8 mouse cellular contexts compared by ENCODE assay signal in genomic region chr6:30617020-30617958, GRCm38 (mm10). TPM values are rescaled to one million over a fixed set of nuclear protein-coding genes. Genes with fewer than 3 reads are reported as not detected.
DNase-seq lines count a peak whose midpoint lies in the region; ATAC-seq and TF ChIP-seq lines count a peak whose summit lies in the region.
"Had no signal": no experiment of that assay in that cellular context is flagged by ENCODE, and none has a peak within 500 bp of the region (broad histone marks: within the 10 kb centered on the region; RNA-seq: fewer than 3 reads in every experiment).

No protein-coding gene starts in this region.

- no peak overlapping the region for H3K4me3 ChIP-seq in intestine, embryonic 15.5 days (replicated peaks)
- H3K4me3 ChIP-seq in midbrain, embryonic 15.5 days: peak overlapping the region; percentile 26
- no peak overlapping the region; the same call in 1 of the 2 replicates for H3K4me3 ChIP-seq in left cerebral cortex, adult 2 months

- no peak overlapping the region for H3K27ac ChIP-seq in intestine, embryonic 15.5 days
- peak overlapping the region; percentile 89 for H3K27ac ChIP-seq in midbrain, embryonic 15.5 days
- H3K27ac ChIP-seq in left cerebral cortex, adult 2 months: no peak overlapping the region

- H3K4me2 ChIP-seq in intestine, embryonic 15.5 days (replicated peaks): peak overlapping the region; percentile 46
- H3K4me2 ChIP-seq in midbrain, embryonic 15.5 days: peak overlapping the region; percentile 56

- H3K4me1 ChIP-seq in intestine, embryonic 15.5 days (replicated peaks): peaks cover 22% of the 10 kb centered on the region
- peaks cover 41% of the 10 kb centered on the region for H3K4me1 ChIP-seq in midbrain, embryonic 15.5 days

- ATAC-seq in intestine, embryonic 15.5 days: peak; percentile 48
- peak; percentile 74 for ATAC-seq in midbrain, embryonic 15.5 days (replicated peaks)

- no peaks in the 10 kb centered on the region for H3K27me3 ChIP-seq in intestine, embryonic 15.5 days (replicated peaks)
- no peaks in the 10 kb centered on the region for H3K27me3 ChIP-seq in midbrain, embryonic 15.5 days (replicated peaks)

- H3K9me3 ChIP-seq in intestine, embryonic 15.5 days: no peaks in the 10 kb centered on the region
- no peaks in the 10 kb centered on the region for H3K9me3 ChIP-seq in midbrain, embryonic 15.5 days

- no peak for TF ChIP-seq CTCF in left cerebral cortex, adult 2 months (IDR thresholded peaks at IDR 0.05)

- 0 out of 2 replicates have a peak overlapping the region, but pooled peaks have one; percentile 8 for H3K9ac ChIP-seq in intestine, embryonic 15.5 days
- 0 out of 2 replicates have a peak overlapping the region, but pooled peaks have one; percentile 7 for H3K9ac ChIP-seq in midbrain, embryonic 15.5 days

- intact Hi-C loops in left cerebral cortex, adult 2 months (cut with DNase I): no loop called here

- DNase-seq in thymus, postnatal 4 days: peak; percentile 27
- DNase-seq in thymus, postnatal 14 days: no peak
- peak; percentile 78 for DNase-seq in embryo, embryonic 11.5 days (ENCODE audit: low read depth, low spot score)
- DNase-seq in left cerebral cortex, adult 2 months (ENCODE audit: extremely low spot score in 1 of 2, low spot score in 2 of 2): no peak
- DNase-seq in cerebellum, adult 8-10 months: no peak

- H3K36me3 ChIP-seq in intestine, embryonic 15.5 days: no peaks in the 10 kb centered on the region
- no peaks in the 10 kb centered on the region for H3K36me3 ChIP-seq in midbrain, embryonic 15.5 days (replicated peaks)

- WGBS in intestine, embryonic 15.5 days: 20% methylated on average over 13 of the region's 13 CpGs
- 4% methylated on average over 13 of the region's 13 CpGs for WGBS in midbrain, embryonic 15.5 days

RNA-seq across cellular contexts. Expression of gene Cpa5, which starts 6.5 kb away (rescaled TPM):
- polyA plus RNA-seq in intestine, embryonic 15.5 days (2015; fragmentation: Nextera tagmentation; extraction: Ambion mirVana): 0.25 TPM in 2 replicates
- not detected in 2 replicates for polyA plus RNA-seq in midbrain, embryonic 15.5 days (2015; fragmentation: Nextera tagmentation; extraction: Ambion mirVana)
- not detected for total RNA-seq in left cerebral cortex, adult 2 months (2021)
- total RNA-seq: gastrocnemius, postnatal 36 days had no signal

RNA-seq across cellular contexts. Expression of gene Cpa1, which starts 21.7 kb away (rescaled TPM):
- 266 and 631 TPM in 2 replicates for polyA plus RNA-seq in intestine, embryonic 15.5 days (2015; fragmentation: Nextera tagmentation; extraction: Ambion mirVana)
- polyA plus RNA-seq in midbrain, embryonic 15.5 days (2015; fragmentation: Nextera tagmentation; extraction: Ambion mirVana): 0.63 and 0.89 TPM in 2 replicates
- not detected for total RNA-seq in left cerebral cortex, adult 2 months (2021)
- total RNA-seq: gastrocnemius, postnatal 36 days had no signal

RNA-seq across cellular contexts. Expression of gene Cpa4, which starts 49.1 kb away (rescaled TPM):
- polyA plus RNA-seq in intestine, embryonic 15.5 days (2015; fragmentation: Nextera tagmentation; extraction: Ambion mirVana): 0.59 and 0.77 TPM in 2 replicates
- 1.0 and 1.5 TPM in 2 replicates for polyA plus RNA-seq in midbrain, embryonic 15.5 days (2015; fragmentation: Nextera tagmentation; extraction: Ambion mirVana)
- under 1 TPM in 1 of 2 experiments, not detected in 1; 0.16 TPM for total RNA-seq in left cerebral cortex, adult 2 months (2021)
- total RNA-seq: gastrocnemius, postnatal 36 days had no signal

Comparison
In these comparisons a context has a peak if more than half of its experiments do, and no peak if none do; other contexts are left out.
1. DNase-seq: peak in thymus, postnatal 4 days (single experiment) and embryo, embryonic 11.5 days (single experiment); none in thymus, postnatal 14 days (single experiment), left cerebral cortex, adult 2 months (0 of 2) and cerebellum, adult 8-10 months (single experiment).
2. RNA of gene Cpa1, which starts 21.7 kb away (polyA plus RNA-seq): 266 to 631 TPM in intestine, embryonic 15.5 days; 0.63 to 0.89 TPM in midbrain, embryonic 15.5 days; every median in the first group is over 100 times any median in the second.